Mouse (Mus musculus): Measurements from ENCODE around the gene Ugt1a2.

GRCm38 (mm10) chr1:88260114-88260513, 59.7 kb downstream of the Ugt1a2 start:
- TF ChIP-seq GATA1 (IDR thresholded peaks at IDR 0.05; ENCODE audit: borderline replicate concordance, low read length), result no peak
- 0 out of 2 replicates have a peak, but pooled peaks have one; percentile 16 for TF ChIP-seq FLI1 (IDR thresholded peaks at IDR 0.05; ENCODE audit: low read length)
